Mouse (Mus musculus) olfactory bulb, adult 2 months (tissue): ENCODE measurements at regions not wholly inside any gene's neighbourhood (a gene's known extent, or its start where the extent isn't known, plus 50 kb on each side); places are given as distances from the start of the nearest gene placed in this dataset.

Source experiments
- CTCF ChIP-seq: fragments of 200-500 bp; IDR thresholded peaks from 2 replicates; pipeline ENCODE4 v1.5.1; 2012; ENCODE audit warnings: low read depth, mild to moderate bottlenecking, low read length, moderate library complexity; ENCODE audit not compliant: insufficient read depth
- POLR2A ChIP-seq: fragments of 200-500 bp; IDR thresholded peaks from 2 replicates; pipeline ENCODE4 v1.6.1; 2012; ENCODE audit warnings: mild to moderate bottlenecking, low read depth, low read length, moderate library complexity; ENCODE audit not compliant: insufficient read depth

GRCm38 (mm10) chr13:31206381-31206780, 232.4 kb downstream of the Gm5447 start:
- TF ChIP-seq POLR2A: no peak
- no peak for TF ChIP-seq CTCF
